Mouse (Mus musculus) kidney, adult 2 months (tissue): ENCODE results near the gene Tead2.

ENCODE experiments used
- CTCF ChIP-seq: fragments of 200-500 bp; conservative IDR thresholded peaks from 2 replicates; pipeline ENCODE4 v1.5.1; 2011; ENCODE audit warnings: low read depth, mild to moderate bottlenecking, control low read depth, low read length, moderate library complexity, mixed read lengths; ENCODE audit not compliant: insufficient read depth, insufficient read length
- POLR2A ChIP-seq: fragments of 200-500 bp; IDR thresholded peaks from one replicate; pipeline ENCODE4 v1.6.1; 2011; ENCODE audit warnings: low read depth, low read length, control low read depth

GRCm38 (mm10) chr7:45241389-45241749, 25.8 kb downstream of the Tead2 start:
- TF ChIP-seq CTCF = no peak
- TF ChIP-seq POLR2A = no peak
